Mouse (Mus musculus): Measurements from ENCODE around the gene Ppa2. TPM values are rescaled to one million over a fixed set of nuclear protein-coding genes. Genes with fewer than 3 reads are reported as not detected.

Gene Ppa2
- polyA plus RNA-seq (2021; fragmentation: Nextera tagmentation), result 107 and 114 TPM in 2 replicates
- long read RNA-seq, experiment 1, transcript Ppa2-203 (12 exons, 1,368 nt), result minor isoform, 5 of 137 reads
- long read RNA-seq, experiment 1, transcript Ppa2-201 (12 exons, 1,226 nt), result major isoform, 115 of 137 reads
- long read RNA-seq, experiment 1, partial matches to known transcripts, result 4 of 137 reads
- long read RNA-seq, experiment 1, other reads (novel, unspliced or antisense), result 10 of 137 reads
- long read RNA-seq, experiment 2, transcript Ppa2-201 (12 exons, 1,226 nt), result major isoform, 103 of 142 reads
- long read RNA-seq, experiment 2, transcript Ppa2-203 (12 exons, 1,368 nt), result minor isoform, 5 of 142 reads
- long read RNA-seq, experiment 2, partial matches to known transcripts, result 14 of 142 reads
- long read RNA-seq, experiment 2, other reads (novel, unspliced or antisense), result 20 of 142 reads

GRCm38 (mm10) chr3:133309954-133310808 is at the start of gene Ppa2:
Ppa2 (plus strand) TSS chr3:133310110.

Other genes with a start within 250 kb of the Ppa2 start
- 8.8 TPM in 2 replicates for gene Ints12, start 218.3 kb upstream of the Ppa2 start, polyA plus RNA-seq (2021; fragmentation: Nextera tagmentation)
- 0.73 and 1.5 TPM in 2 replicates for gene Gstcd, start 218.1 kb upstream of the Ppa2 start, polyA plus RNA-seq (2021; fragmentation: Nextera tagmentation)
- gene Arhgef38, start 75.2 kb upstream of the Ppa2 start, polyA plus RNA-seq (2021; fragmentation: Nextera tagmentation), result not detected in 2 replicates
- gene Tet2, start 235.0 kb downstream of the Ppa2 start, polyA plus RNA-seq (2021; fragmentation: Nextera tagmentation), result 6.8 and 9.4 TPM in 2 replicates